Mouse (Mus musculus): ENCODE results near the gene Cmtm3.

- TF ChIP-seq CTCF (IDR thresholded peaks at IDR 0.05; ENCODE audit: low read depth) (no peak), EP300 (IDR thresholded peaks at IDR 0.05; ENCODE audit: low read depth) (no peak)
These were observed 6.3 kb upstream of the Cmtm3 start for GRCm38 (mm10) chr8:104332665-104333631.

Data from liver, postnatal 0 days (tissue).